Mouse (Mus musculus) CH12.LX (cell line): ENCODE measurements around the gene Crkl.

Experiments
- BHLHE40 ChIP-seq: IDR thresholded peaks from 2 replicates; pipeline ENCODE4 v1.6.1; 2011; ENCODE audit warnings: mild to moderate bottlenecking, low read depth, low read length, improper control_type of control experiment
- CTCF ChIP-seq, 2 experiments: IDR thresholded peaks in 1 of 2; conservative IDR thresholded peaks in 1 of 2; 2 replicates each; pipeline ENCODE4 v1.5.1; 2011 to 2012; ENCODE audit warnings: low read depth in 2 of 2, low read length in 2 of 2, improper control_type of control experiment in 1 of 2, inconsistent platforms in 1 of 2, mild to moderate bottlenecking in 1 of 2, moderate library complexity in 1 of 2
- E2F4 ChIP-seq: IDR thresholded peaks from 2 replicates; pipeline ENCODE4 v1.6.1; 2011; ENCODE audit warnings: low read depth, low read length, improper control_type of control experiment; ENCODE audit not compliant: insufficient replicate concordance
- EP300 ChIP-seq: IDR thresholded peaks from 2 replicates; pipeline ENCODE4 v1.6.1; 2011; ENCODE audit warnings: low read length, improper control_type of control experiment
- ETS1 ChIP-seq: conservative IDR thresholded peaks from 2 replicates; pipeline ENCODE4 v1.6.1; 2012; ENCODE audit warnings: low read depth, mild to moderate bottlenecking, inconsistent platforms, low read length, improper control_type of control experiment, moderate library complexity
- GABPA ChIP-seq: IDR thresholded peaks from 2 replicates; pipeline ENCODE4 v1.6.1; 2012; ENCODE audit warnings: low read depth, low read length, improper control_type of control experiment, inconsistent platforms; ENCODE audit not compliant: insufficient replicate concordance
- HCFC1 ChIP-seq: IDR thresholded peaks from 2 replicates; pipeline ENCODE4 v1.6.1; 2012; ENCODE audit warnings: low read depth, mild to moderate bottlenecking, inconsistent platforms, low read length, improper control_type of control experiment
- MYC ChIP-seq: IDR thresholded peaks from 2 replicates; pipeline ENCODE4 v1.6.1; 2011; ENCODE audit warnings: low read depth, mild to moderate bottlenecking, improper control_type of control experiment, low read length
- NELFE ChIP-seq: IDR thresholded peaks from 2 replicates; pipeline ENCODE4 v1.6.1; 2011; ENCODE audit warnings: low read depth, low read length, improper control_type of control experiment
- POLR2A ChIP-seq: IDR thresholded peaks from 2 replicates; pipeline ENCODE4 v1.6.1; 2011; ENCODE audit warnings: low read depth, mild to moderate bottlenecking, improper control_type of control experiment, low read length
- USF1 ChIP-seq: IDR thresholded peaks from 2 replicates; pipeline ENCODE4 v1.6.1; 2014; ENCODE audit warnings: low read depth, mild to moderate bottlenecking, inconsistent platforms, low read length, improper control_type of control experiment
- ZMIZ1 ChIP-seq: IDR thresholded peaks from 2 replicates; pipeline ENCODE4 v1.6.1; 2012; ENCODE audit warnings: low read depth, mild to moderate bottlenecking, inconsistent platforms, low read length, improper control_type of control experiment
- ZNF384 ChIP-seq: IDR thresholded peaks from 2 replicates; pipeline ENCODE4 v1.6.1; 2012; ENCODE audit warnings: low read depth, low read length, improper control_type of control experiment, inconsistent platforms

DNA sequence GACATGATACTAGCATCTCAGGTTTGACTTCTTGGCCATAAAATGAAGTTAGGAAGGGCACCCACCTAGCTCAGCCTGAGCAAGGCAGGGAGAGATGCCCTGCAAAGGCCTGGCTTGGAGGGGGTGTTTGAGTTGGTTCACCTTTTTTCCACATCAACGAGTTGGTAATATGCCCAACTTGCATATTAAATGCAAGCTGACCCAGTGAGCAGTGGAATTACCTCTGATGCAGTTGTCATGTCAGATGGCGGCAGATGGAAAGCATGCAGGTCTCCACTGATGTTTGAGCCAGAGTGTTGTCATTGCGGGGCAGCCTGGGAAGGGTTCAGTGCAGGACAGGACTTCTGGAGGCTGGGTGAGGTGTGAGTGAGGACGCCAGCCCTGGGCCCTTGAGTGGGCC is 59.6 kb downstream of the Crkl start:
- TF ChIP-seq POLR2A = no peak
- no peak for TF ChIP-seq ZMIZ1
- TF ChIP-seq ZNF384 = no peak
- no peak for TF ChIP-seq USF1
- TF ChIP-seq ETS1 = no peak
- no peak for TF ChIP-seq EP300
- no peak for TF ChIP-seq BHLHE40
- TF ChIP-seq NELFE = no peak
- no peak for TF ChIP-seq E2F4
- TF ChIP-seq MYC = no peak
- no peak for TF ChIP-seq CTCF (conservative IDR thresholded peaks at IDR 0.05 in 1 of 2, IDR thresholded peaks at IDR 0.05 in 1 of 2; ENCODE audit: low read depth in 2 of 2, low read length in 2 of 2)
- no peak for TF ChIP-seq HCFC1
- no peak for TF ChIP-seq GABPA
